ENCODE assay signal across 8 mouse cellular contexts in the genomic region with DNA sequence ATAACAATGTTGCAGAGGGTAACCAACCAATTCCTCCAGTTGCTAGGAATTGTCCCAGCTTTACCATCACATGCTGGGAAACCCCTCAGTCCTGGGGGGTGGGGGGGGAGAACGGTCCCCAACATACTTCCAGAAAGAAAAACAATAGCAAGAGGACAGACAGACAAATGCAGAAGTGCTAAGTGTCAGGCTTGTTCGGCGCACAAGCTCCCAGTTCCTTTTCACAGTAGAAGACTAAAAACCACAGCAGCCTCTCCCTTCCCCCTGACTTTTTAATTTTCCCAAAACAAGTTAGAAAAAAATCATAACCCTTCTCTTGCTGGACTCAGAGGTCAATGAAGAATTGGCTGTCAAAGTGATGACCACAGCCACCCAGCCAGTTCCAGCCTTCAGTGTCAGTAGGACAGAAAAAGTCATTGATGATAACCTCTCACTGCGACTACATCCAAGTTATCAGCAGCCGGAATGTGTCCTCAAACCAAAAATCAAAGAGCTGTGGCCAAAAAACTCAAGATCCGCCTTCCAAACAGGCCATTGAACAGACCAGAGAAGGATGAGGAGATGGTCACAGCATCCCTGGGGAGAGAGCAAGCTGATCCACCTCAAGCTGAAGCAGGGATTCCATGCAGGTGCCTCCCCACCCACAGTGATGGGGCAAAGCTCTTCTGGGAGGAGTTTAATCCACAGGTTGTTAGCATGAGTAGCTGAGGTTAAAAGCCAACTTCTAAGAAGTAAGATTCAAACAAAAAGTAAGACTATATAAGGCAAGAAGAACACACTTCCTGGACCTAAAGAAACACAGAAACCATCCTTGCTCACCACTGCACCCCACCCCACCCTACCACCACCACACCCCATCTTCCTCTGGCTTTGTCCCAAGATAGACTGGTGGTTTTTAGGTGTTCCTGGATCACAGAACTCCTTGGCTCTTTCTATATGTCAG. TPM values are rescaled to one million over a fixed set of nuclear protein-coding genes. Genes with fewer than 3 reads are reported as not detected.
DNase-seq lines count a peak whose midpoint lies in the region; ATAC-seq and TF ChIP-seq lines count a peak whose summit lies in the region.

No protein-coding gene starts in this region.

- DNase-seq in gastrocnemius, adult 2 months, result no peak
- no peak for DNase-seq in gastrocnemius, postnatal 14 days
- DNase-seq in midbrain, embryonic 10.5 days (ENCODE audit: low spot score), result no peak
- peak; percentile 67 for DNase-seq in thymus, postnatal 25 days
- no peak for DNase-seq in right cerebral cortex, postnatal 25 days
- DNase-seq in right cerebral cortex, postnatal 10 days (ENCODE audit: low spot score in 2 of 2), result no peak

- no peak for TF ChIP-seq CTCF in gastrocnemius, adult 2 months (IDR thresholded peaks at IDR 0.05)

- H3K9ac ChIP-seq in midbrain, embryonic 12.5 days (replicated peaks), result no peak overlapping the region
- no peak overlapping the region for H3K9ac ChIP-seq in liver, embryonic 16.5 days (ENCODE audit: low read depth, low read length)

- H3K36me3 ChIP-seq in midbrain, embryonic 12.5 days, result no peaks in the 10 kb centered on the region
- H3K36me3 ChIP-seq in midbrain, embryonic 10.5 days, result no peaks in the 10 kb centered on the region
- no peaks in the 10 kb centered on the region for H3K36me3 ChIP-seq in liver, embryonic 16.5 days (ENCODE audit: control insufficient read depth, insufficient read depth)

- H3K4me1 ChIP-seq in midbrain, embryonic 12.5 days, result peaks cover 12% of the 10 kb centered on the region
- H3K4me1 ChIP-seq in midbrain, embryonic 10.5 days, result peaks cover 10% of the 10 kb centered on the region
- H3K4me1 ChIP-seq in liver, embryonic 16.5 days (ENCODE audit: control insufficient read depth, low read depth, low read length), result peaks cover 13% of the 10 kb centered on the region

- H3K9me3 ChIP-seq in midbrain, embryonic 12.5 days, result no peaks in the 10 kb centered on the region
- no peaks in the 10 kb centered on the region for H3K9me3 ChIP-seq in midbrain, embryonic 10.5 days (replicated peaks)
- no peaks in the 10 kb centered on the region for H3K9me3 ChIP-seq in liver, embryonic 16.5 days (replicated peaks; ENCODE audit: control insufficient read depth, low read length)

- H3K27ac ChIP-seq in gastrocnemius, adult 2 months, result peak overlapping the region; percentile 53
- H3K27ac ChIP-seq in midbrain, embryonic 12.5 days (replicated peaks), result no peak overlapping the region
- H3K27ac ChIP-seq in midbrain, embryonic 10.5 days (replicated peaks), result no peak overlapping the region
- peak overlapping the region; percentile 35; the same call in 1 of the 2 replicates for H3K27ac ChIP-seq in liver, embryonic 16.5 days (ENCODE audit: low read length)

- ATAC-seq in midbrain, embryonic 12.5 days (ENCODE audit: low FRiP score, low read depth), result no peak
- ATAC-seq in liver, embryonic 16.5 days (ENCODE audit: low read depth), result no peak

- intact Hi-C loops in gastrocnemius, adult 2 months (cut with DNase I), result no loop called here
- intact Hi-C loops in gastrocnemius, postnatal 14 days (cut with DNase I; ENCODE audit: low total_unique reads), result loop anchor here (10.0 kb wide), 1 partner anchor 169 kb away; no protein-coding TSS in a partner anchor

- H3K4me2 ChIP-seq in midbrain, embryonic 12.5 days (replicated peaks), result 0 out of 2 replicates have a peak overlapping the region, but pooled peaks have one; percentile 82
- peak overlapping the region; percentile 90; the same call in 1 of the 2 replicates for H3K4me2 ChIP-seq in liver, embryonic 16.5 days (ENCODE audit: low read depth, low read length)

- H3K27me3 ChIP-seq in midbrain, embryonic 12.5 days, result peaks cover 15% of the 10 kb centered on the region
- H3K27me3 ChIP-seq in midbrain, embryonic 10.5 days (ENCODE audit: low read depth, poor library complexity, severe bottlenecking), result peaks cover 26% of the 10 kb centered on the region
- peaks cover 25% of the 10 kb centered on the region for H3K27me3 ChIP-seq in liver, embryonic 16.5 days (ENCODE audit: control insufficient read depth, insufficient read depth, low read depth, low read length)

- H3K4me3 ChIP-seq in gastrocnemius, adult 2 months, result peak overlapping the region; percentile 90
- no peak overlapping the region for H3K4me3 ChIP-seq in midbrain, embryonic 12.5 days
- H3K4me3 ChIP-seq in midbrain, embryonic 10.5 days, result no peak overlapping the region
- H3K4me3 ChIP-seq in liver, embryonic 16.5 days (ENCODE audit: low read depth, low read length), result no peak overlapping the region

- 82% methylated on average over 6 of the region's 6 CpGs for WGBS in midbrain, embryonic 12.5 days
- WGBS in midbrain, embryonic 10.5 days, result 84% methylated on average over 6 of the region's 6 CpGs
- 32% methylated on average over 6 of the region's 6 CpGs for WGBS in liver, embryonic 16.5 days (ENCODE audit: insufficient replicate concordance)

RNA-seq across cellular contexts. Expression of a gene that starts 2.5 kb away (rescaled TPM):
- 1 to 10 TPM; 7.5 to 9.6 TPM for total RNA-seq in gastrocnemius, adult 2 months (2021)
- 10 to 100 TPM in 1 of 2 experiments, 1 to 10 TPM in 1; 7.6 to 11.4 TPM for total RNA-seq in gastrocnemius, postnatal 14 days (2021)
- 15.8 and 20.1 TPM in 2 replicates for polyA plus RNA-seq in midbrain, embryonic 12.5 days (2016; fragmentation: Nextera tagmentation; extraction: Ambion mirVana)
- 7.8 and 10.8 TPM in 2 replicates for polyA plus RNA-seq in midbrain, embryonic 10.5 days (2016; fragmentation: Nextera tagmentation; extraction: Ambion mirVana)
- polyA plus RNA-seq in liver, embryonic 16.5 days (2015; fragmentation: Nextera tagmentation; extraction: Ambion mirVana), result 4.8 and 4.9 TPM in 2 replicates

Comparison
In these comparisons a context has a peak if more than half of its experiments do, and no peak if none do; other contexts are left out.
1. H3K27ac ChIP-seq: peak in gastrocnemius, adult 2 months (single experiment) and liver, embryonic 16.5 days (single experiment); none in midbrain, embryonic 12.5 days (single experiment) and midbrain, embryonic 10.5 days (single experiment).